Mouse (Mus musculus) G1E (cell line): ENCODE measurements around the gene Rbm33. TPM values are rescaled to one million over a fixed set of nuclear protein-coding genes. Genes with fewer than 3 reads are reported as not detected.
A peak's percentile ranks its signal among the peaks of the same experiment; 100 is the strongest.

Experiments
- ATAC-seq: 2 replicates; pipeline ENCODE4 v1.8.0; 2016; ENCODE audit warnings: mild to moderate bottlenecking; ENCODE audit not compliant: insufficient number of reproducible peaks, poor library complexity, low FRiP score, severe bottlenecking; ENCODE audit errors: extremely low read depth
- DNase-seq: peaks from one replicate; pipeline ENCODE4 v3.0.0; 2012; ENCODE audit warnings: low spot score
- H3K27me3 ChIP-seq: 2 replicates; pipeline ENCODE4 v1.6.1; 2012; ENCODE audit warnings: mild to moderate bottlenecking, low read length, inconsistent platforms; ENCODE audit not compliant: insufficient read depth
- H3K36me3 ChIP-seq: replicated peaks from 2 replicates; pipeline ENCODE3; 2012; ENCODE audit warnings: mild to moderate bottlenecking, inconsistent platforms
- H3K4me1 ChIP-seq: 2 replicates; pipeline ENCODE4 v1.6.1; 2012; ENCODE audit warnings: low read depth, low read length, inconsistent platforms, mixed read lengths; ENCODE audit not compliant: insufficient read depth
- H3K4me3 ChIP-seq: 2 replicates; pipeline ENCODE4 v1.5.1; 2012; ENCODE audit warnings: low read depth, mild to moderate bottlenecking, inconsistent platforms, low read length, moderate library complexity, mixed read lengths
- H3K9me3 ChIP-seq: replicated peaks from 2 replicates; pipeline ENCODE4 v1.6.1; 2012; ENCODE audit warnings: inconsistent platforms
- CTCF ChIP-seq: IDR thresholded peaks from 2 replicates; pipeline ENCODE4 v1.5.1; 2012; ENCODE audit warnings: low read depth, low read length, inconsistent platforms, mixed read lengths
- GATA1 ChIP-seq: IDR thresholded peaks from 2 replicates; pipeline ENCODE4 v1.6.1; 2012; ENCODE audit warnings: borderline replicate concordance, low read length, inconsistent platforms, mixed read lengths
- GATA2 ChIP-seq: IDR thresholded peaks from 2 replicates; pipeline ENCODE4 v1.6.1; 2012; ENCODE audit warnings: low read depth, low read length, inconsistent platforms, borderline replicate concordance
- POLR2AphosphoS5 ChIP-seq: IDR thresholded peaks from 2 replicates; pipeline ENCODE4 v1.6.1; 2012; ENCODE audit warnings: low read depth, low read length, inconsistent platforms; ENCODE audit not compliant: insufficient replicate concordance
- TAL1 ChIP-seq: conservative IDR thresholded peaks from 2 replicates; pipeline ENCODE4 v1.6.1; 2012; ENCODE audit warnings: low read depth, low read length, inconsistent platforms, mixed read lengths
- polyA plus RNA-seq: library from polyadenylated mRNA; stranded (reverse); fragments of >175 nt; gene quantifications from 2 replicates; pipeline ENCODE4 v1.2.3, GENCODE M21; 2012
- total RNA-seq, 2 experiments: library from RNA; stranded (forward) in 1 of 2; stranded (reverse) in 1 of 2; fragments of 200-1000 nt in 1 of 2; fragments of >200 nt in 1 of 2; fragmentation: Nextera tagmentation in 1 of 2; gene quantifications; 2 replicates each; pipeline ENCODE4 v1.2.3; 2014 to 2017

Rbm33 gene
- total and polyA plus RNA-seq, 3 experiments, result 32.3 to 88.0 (median 45.8) TPM

GRCm38 (mm10) chr5:28457921-28458641 lies 141.2 kb downstream of the Rbm33 start:
- Histone ChIP-seq H3K9me3 (peaks cover 7% of the 10 kb centered on the region), H3K27me3 (peaks cover 15% of the 10 kb centered on the region; the same call in 1 of the 2 replicates), H3K4me3 (0 out of 2 replicates have a peak overlapping the region, but pooled peaks have one; percentile 0), H3K4me1 (no peaks in the 10 kb centered on the region), H3K36me3 (no peaks in the 10 kb centered on the region)
- TF ChIP-seq GATA2 (no peak), CTCF (no peak), POLR2AphosphoS5 (no peak), GATA1 (no peak), TAL1 (no peak)
- no peak for DNase-seq
- no peak for ATAC-seq

DNA sequence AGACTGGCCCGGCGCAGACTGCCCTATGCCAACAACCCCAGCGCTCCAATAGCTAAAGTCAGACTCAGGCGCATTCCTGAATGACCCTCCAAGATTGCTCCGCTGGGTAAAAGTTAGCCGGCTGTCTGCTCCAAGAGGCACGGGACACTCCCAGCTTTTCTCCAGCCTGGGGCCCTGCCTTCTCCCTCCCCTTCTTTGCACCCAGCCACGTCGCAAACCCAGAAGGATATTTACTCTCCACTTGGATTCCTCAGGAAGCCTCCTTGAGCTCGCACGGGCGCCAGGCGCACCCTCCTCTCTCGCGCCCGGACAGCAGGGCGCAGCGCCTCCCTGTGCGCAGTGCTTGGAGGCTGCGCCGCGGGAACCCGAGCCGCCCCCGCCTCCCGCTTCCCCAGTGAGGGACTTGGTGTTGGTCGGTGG lies 141.9 kb downstream of the Rbm33 start:
- no peaks in the 10 kb centered on the region for H3K4me1 ChIP-seq
- peaks cover 7% of the 10 kb centered on the region for H3K9me3 ChIP-seq
- no peak for ATAC-seq
- DNase-seq, result no peak
- H3K4me3 ChIP-seq, result no peak overlapping the region
- H3K36me3 ChIP-seq, result no peaks in the 10 kb centered on the region
- no peak for TF ChIP-seq GATA2
- no peak for TF ChIP-seq CTCF
- TF ChIP-seq TAL1, result no peak
- TF ChIP-seq POLR2AphosphoS5, result no peak
- TF ChIP-seq GATA1, result no peak
- H3K27me3 ChIP-seq, result peaks cover 15% of the 10 kb centered on the region; the same call in 1 of the 2 replicates

DNA sequence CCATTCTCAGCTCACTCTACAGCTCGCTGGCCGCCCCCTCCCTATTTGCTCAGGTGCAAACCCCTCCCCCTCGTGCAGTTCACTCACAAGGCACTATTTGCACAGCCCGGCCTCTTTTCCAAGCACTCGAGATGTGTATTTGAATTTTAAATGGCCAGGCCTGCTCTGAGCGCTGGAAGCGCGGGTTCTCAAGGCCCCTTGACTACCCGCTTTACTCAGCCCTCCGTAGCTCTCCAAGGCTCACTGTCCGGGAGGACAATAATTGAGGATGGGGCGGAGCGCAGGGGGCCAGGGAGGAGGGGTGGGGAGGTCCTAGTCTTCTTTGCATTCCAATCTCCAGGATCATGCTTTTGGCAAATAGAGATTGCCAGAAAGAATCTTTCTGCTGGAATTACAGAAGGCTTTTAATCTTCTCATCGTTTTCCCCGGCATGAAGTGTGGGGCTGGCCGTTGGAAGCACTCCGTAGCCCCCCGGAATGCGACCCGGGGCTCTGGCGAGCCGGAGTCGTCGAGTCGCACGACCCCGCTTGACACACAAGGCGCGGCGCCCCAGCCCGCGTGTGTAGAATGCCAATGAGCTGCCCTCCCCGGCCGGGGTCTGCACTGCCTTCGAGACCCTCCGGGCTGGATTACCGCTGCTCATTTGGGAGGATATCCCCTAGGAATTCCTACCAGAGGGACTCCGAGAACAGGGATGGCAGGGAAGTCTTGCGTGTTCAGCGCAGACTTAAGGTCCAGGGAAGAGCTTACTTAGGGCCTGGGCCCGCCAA lies 142.7 kb downstream of the Rbm33 start:
- TF ChIP-seq CTCF (no peak), GATA2 (no peak), GATA1 (no peak), POLR2AphosphoS5 (no peak), TAL1 (no peak)
- ATAC-seq, result no peak

GRCm38 (mm10) chr5:28460556-28461350 lies 143.8 kb downstream of the Rbm33 start:
- Histone ChIP-seq H3K27me3 (peaks cover 18% of the 10 kb centered on the region; the same call in 1 of the 2 replicates), H3K36me3 (no peaks in the 10 kb centered on the region), H3K9me3 (peaks cover 7% of the 10 kb centered on the region), H3K4me1 (no peaks in the 10 kb centered on the region), H3K4me3 (no peak overlapping the region)
- ATAC-seq (no peak), DNase-seq (no peak)
- TF ChIP-seq TAL1, result no peak
- TF ChIP-seq CTCF, result no peak
- no peak for TF ChIP-seq GATA1
- no peak for TF ChIP-seq POLR2AphosphoS5

More for the DNA sequence above, 142.7 kb downstream of the Rbm33 start:
- peaks cover 7% of the 10 kb centered on the region for H3K9me3 ChIP-seq
- H3K27me3 ChIP-seq, result peaks cover 18% of the 10 kb centered on the region; the same call in 1 of the 2 replicates
- no peaks in the 10 kb centered on the region for H3K36me3 ChIP-seq
- H3K4me3 ChIP-seq, result no peak overlapping the region
- no peaks in the 10 kb centered on the region for H3K4me1 ChIP-seq
- DNase-seq, result no peak

DNA sequence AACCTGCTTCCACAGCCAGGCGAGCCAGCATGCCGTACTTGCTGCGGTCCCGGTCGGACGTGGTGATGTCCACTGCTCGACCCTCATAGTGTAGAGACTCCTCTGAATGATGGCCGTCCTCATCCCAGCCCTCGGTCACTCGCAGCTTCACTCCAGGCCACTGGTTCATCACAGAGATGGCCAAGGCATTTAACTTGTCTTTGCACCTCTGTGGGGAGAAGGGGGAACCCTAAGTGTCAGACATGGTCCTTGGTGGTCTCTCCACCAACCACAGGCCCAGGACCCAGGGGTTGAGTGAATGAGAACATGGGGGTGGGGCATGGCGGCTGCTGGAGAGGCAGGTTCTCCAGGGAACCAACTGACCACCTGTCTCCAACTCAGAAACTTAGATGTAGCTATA lies 144.5 kb downstream of the Rbm33 start:
- no peak for TF ChIP-seq GATA2
- TF ChIP-seq GATA1, result no peak
- no peak for TF ChIP-seq TAL1
- TF ChIP-seq CTCF, result no peak
- no peak for TF ChIP-seq POLR2AphosphoS5
- ATAC-seq (no peak), DNase-seq (no peak)
- H3K27me3 ChIP-seq, result peaks cover 18% of the 10 kb centered on the region; the same call in 1 of the 2 replicates
- no peak overlapping the region for H3K4me3 ChIP-seq
- H3K9me3 ChIP-seq, result peaks cover 7% of the 10 kb centered on the region
- no peaks in the 10 kb centered on the region for H3K4me1 ChIP-seq
- H3K36me3 ChIP-seq, result no peaks in the 10 kb centered on the region

GRCm38 (mm10) chr5:28462741-28463590 lies 146.0 kb downstream of the Rbm33 start:
- ATAC-seq, result no peak
- Histone ChIP-seq H3K9me3 (peaks cover 4% of the 10 kb centered on the region; the same call in 1 of the 2 replicates), H3K27me3 (peaks cover 23% of the 10 kb centered on the region; the same call in 1 of the 2 replicates)

More at GRCm38 (mm10) chr5:28462741-28463590, 146.0 kb downstream of the Rbm33 start:
- H3K4me1 ChIP-seq, result no peaks in the 10 kb centered on the region
- H3K36me3 ChIP-seq, result no peaks in the 10 kb centered on the region
- TF ChIP-seq TAL1 (no peak), CTCF (no peak), GATA1 (no peak), POLR2AphosphoS5 (no peak), GATA2 (no peak)
- H3K4me3 ChIP-seq, result no peak overlapping the region
- DNase-seq, result no peak
